In the genomic region with DNA sequence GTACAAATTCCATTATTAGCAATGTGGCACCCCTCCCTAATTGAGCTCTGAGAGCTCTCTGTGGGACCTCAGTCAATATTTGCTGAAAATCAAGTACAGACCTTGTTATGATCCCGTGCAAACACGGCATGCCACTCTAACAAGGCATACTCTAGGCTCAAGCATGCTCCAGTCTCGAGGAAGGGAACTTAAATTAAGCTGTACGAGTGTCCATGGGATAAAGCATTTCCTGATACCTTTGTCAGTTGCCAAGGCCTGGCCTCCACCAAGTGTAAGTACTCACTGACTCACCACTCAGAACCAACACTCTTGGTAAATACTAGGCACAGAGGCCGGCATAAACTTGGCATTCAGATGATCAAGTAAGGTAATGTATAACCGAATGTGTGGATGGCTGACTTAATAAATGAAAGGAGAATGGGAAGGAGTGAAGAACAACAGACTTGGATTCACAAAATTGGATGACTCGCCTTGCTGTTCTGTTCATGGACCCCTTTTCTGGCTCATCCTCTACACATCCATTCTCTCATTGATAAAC, we compare ENCODE assay signal across 25 mouse cellular contexts. TPM values are rescaled to one million over a fixed set of nuclear protein-coding genes. Genes with fewer than 3 reads are reported as not detected.
DNase-seq lines count a peak whose midpoint lies in the region; ATAC-seq and TF ChIP-seq lines count a peak whose summit lies in the region.
"Had no signal": no experiment of that assay in that cellular context is flagged by ENCODE, and none has a peak within 500 bp of the region (broad histone marks: within the 10 kb centered on the region; RNA-seq: fewer than 3 reads in every experiment).

No protein-coding gene starts in this region.

- no peak overlapping the region for H3K9ac ChIP-seq in lung, embryonic 14.5 days
- no peak overlapping the region for H3K9ac ChIP-seq in intestine, postnatal 0 days (ENCODE audit: low read depth, low read length)
- H3K9ac ChIP-seq: forebrain, embryonic 13.5 days; heart, embryonic 12.5 days; hindbrain, embryonic 13.5 days; neural tube, embryonic 15.5 days had no signal

- peak; percentile 69 for ATAC-seq in lung, embryonic 14.5 days (ENCODE audit: insufficient read depth)
- ATAC-seq in intestine, postnatal 0 days, result no peak
- ATAC-seq: activated CD4-positive, CD25-positive, alpha-beta regulatory T cell, adult 4 months; forebrain, embryonic 13.5 days; midbrain, embryonic 16.5 days had no signal

- H3K27ac ChIP-seq in lung, embryonic 14.5 days (ENCODE audit: low read depth), result no peak overlapping the region
- H3K27ac ChIP-seq in intestine, postnatal 0 days (ENCODE audit: low read depth, low read length), result no peak overlapping the region
- H3K27ac ChIP-seq: forebrain, embryonic 13.5 days; hindbrain, embryonic 13.5 days; layer of hippocampus, adult 2 months; neural tube, embryonic 15.5 days had no signal

- H3K27me3 ChIP-seq in lung, embryonic 14.5 days (ENCODE audit: insufficient read depth, low read length), result no peaks in the 10 kb centered on the region
- no peaks in the 10 kb centered on the region for H3K27me3 ChIP-seq in intestine, postnatal 0 days (replicated peaks; ENCODE audit: control insufficient read depth, insufficient read depth, low read length)
- H3K27me3 ChIP-seq: forebrain, embryonic 13.5 days; heart, embryonic 12.5 days; hindbrain, embryonic 13.5 days; neural tube, embryonic 15.5 days had no signal

- no peak overlapping the region for H3K4me2 ChIP-seq in lung, embryonic 14.5 days
- no peak overlapping the region for H3K4me2 ChIP-seq in intestine, postnatal 0 days (replicated peaks; ENCODE audit: low read depth)
- H3K4me2 ChIP-seq: forebrain, embryonic 13.5 days; heart, embryonic 12.5 days; hindbrain, embryonic 13.5 days; neural tube, embryonic 15.5 days had no signal

- 69% methylated on average over 7 of the region's 7 CpGs for WGBS in lung, embryonic 14.5 days
- WGBS in intestine, postnatal 0 days, result 52% methylated on average over 7 of the region's 7 CpGs

- peak; percentile 8 for DNase-seq in CD4-positive helper T cell, adult 2 months (ENCODE audit: low read depth, low spot score)
- DNase-seq in kidney, adult 9 months, result peak; percentile 51
- peak; percentile 30 for DNase-seq in lung, embryonic 14.5 days
- peak; percentile 78 for DNase-seq in lung, postnatal 36 days
- DNase-seq in layer of hippocampus, adult 9-11 months, result no peak
- DNase-seq in left cerebral cortex, adult 18-20 months (ENCODE audit: low spot score in 2 of 2), result no peak
- DNase-seq: adrenal gland, postnatal 10 days; cerebellum, adult 9-10 months; heart, postnatal 14 days; left cerebral cortex, postnatal 4 days; liver; right cerebral cortex, postnatal 14 days; thymus, postnatal 36 days had no signal

- H3K36me3 ChIP-seq in lung, embryonic 14.5 days (ENCODE audit: insufficient read depth), result no peaks in the 10 kb centered on the region
- H3K36me3 ChIP-seq in intestine, postnatal 0 days (ENCODE audit: control insufficient read depth, insufficient read depth), result no peaks in the 10 kb centered on the region
- H3K36me3 ChIP-seq: heart, embryonic 12.5 days; hindbrain, embryonic 13.5 days; neural tube, embryonic 15.5 days had no signal

- no peak for TF ChIP-seq CTCF in lung, embryonic 14.5 days (IDR thresholded peaks at IDR 0.05; ENCODE audit: low read depth)
- no peak for TF ChIP-seq CTCF in intestine, postnatal 0 days (IDR thresholded peaks at IDR 0.05; ENCODE audit: low read depth)

- H3K9me3 ChIP-seq in lung, embryonic 14.5 days (ENCODE audit: low read depth, low read length), result no peaks in the 10 kb centered on the region
- no peaks in the 10 kb centered on the region for H3K9me3 ChIP-seq in intestine, postnatal 0 days (ENCODE audit: control insufficient read depth)
- H3K9me3 ChIP-seq: forebrain, embryonic 13.5 days; heart, embryonic 12.5 days; hindbrain, embryonic 13.5 days; neural tube, embryonic 15.5 days had no signal

- no peak overlapping the region for H3K4me3 ChIP-seq in lung, embryonic 14.5 days (ENCODE audit: low read depth, low read length)
- no peak overlapping the region for H3K4me3 ChIP-seq in intestine, postnatal 0 days (ENCODE audit: low read depth, low read length)
- H3K4me3 ChIP-seq: erythroblast, embryonic 14.5 days; forebrain, embryonic 13.5 days; heart, embryonic 12.5 days; hindbrain, embryonic 13.5 days; layer of hippocampus, adult 2 months; neural tube, embryonic 15.5 days had no signal

- no peaks in the 10 kb centered on the region for H3K4me1 ChIP-seq in lung, embryonic 14.5 days (ENCODE audit: insufficient read depth)
- H3K4me1 ChIP-seq in intestine, postnatal 0 days (replicated peaks; ENCODE audit: control insufficient read depth, insufficient read depth, low read length), result 0 out of 2 replicates have a peak, but pooled peaks cover 2% of the 10 kb centered on the region
- H3K4me1 ChIP-seq: forebrain, embryonic 13.5 days; heart, embryonic 12.5 days; neural tube, embryonic 15.5 days had no signal

RNA-seq across cellular contexts. Expression of a gene that starts 42.0 kb away (rescaled TPM):
- 0.37 and 0.47 TPM in 2 replicates for polyA plus RNA-seq in lung, embryonic 14.5 days (2014; fragmentation: Nextera tagmentation; extraction: Ambion mirVana)
- 10 to 100 TPM; 54.8 to 59.9 TPM for total RNA-seq in left cerebral cortex, adult 18-20 months (2021)
- polyA plus RNA-seq in intestine, postnatal 0 days (2015; fragmentation: Nextera tagmentation; extraction: Ambion mirVana), result 0.10 and 0.23 TPM in 2 replicates
- total RNA-seq: common myeloid progenitor, adult 5-6 weeks; megakaryocyte-erythroid progenitor cell, adult 5-6 weeks had no signal
- polyA plus RNA-seq: activated CD4-positive, CD25-positive, alpha-beta regulatory T cell, adult 4 months; erythroblast, embryonic 14.5 days; liver, embryonic 16.5 days had no signal

Comparison
In these comparisons a context has a peak if more than half of its experiments do, and no peak if none do; other contexts are left out.
1. DNase-seq: peak in CD4-positive helper T cell, adult 2 months (single experiment), kidney, adult 9 months (single experiment), lung, embryonic 14.5 days (single experiment) and lung, postnatal 36 days (single experiment); none in layer of hippocampus, adult 9-11 months (single experiment) and left cerebral cortex, adult 18-20 months (0 of 2).